Mouse (Mus musculus): Measurements from ENCODE around the gene Gzmc. TPM values are rescaled to one million over a fixed set of nuclear protein-coding genes. Genes with fewer than 3 reads are reported as not detected.
"Not testable (repeated sequence)": the region's sequence is repeated elsewhere in the genome, so short reads cannot be mapped to it uniquely, and the experiment has no call there.

Gzmc gene
- polyA plus RNA-seq (2015; fragmentation: Nextera tagmentation; extraction: Ambion mirVana) = 0.32 TPM in 1 of 2 replicates, not detected in the other

GRCm38 (mm10) chr14:56234556-56234955, at the start of gene Gzmc:
Gene Gzmc (minus strand): TSS chr14:56234656.
- Histone ChIP-seq H3K27ac (no peak within 1 kb of the TSS), H3K4me3 (no peak within 1 kb of the TSS), H3K27me3 (no peaks in the 10 kb centered on the region), H3K4me1 (no peaks in the 10 kb centered on the region), H3K36me3 (no peaks in the 10 kb centered on the region), H3K9ac (no peak within 1 kb of the TSS), H3K9me3 (no peaks in the 10 kb centered on the region), H3K4me2 (no peak within 1 kb of the TSS)
- no peak for ATAC-seq (ENCODE audit: insufficient number of reproducible peaks, insufficient read depth, low FRiP score, low TSS enrichment, low read depth)
- WGBS = 67% methylated on average over 2 of the region's 2 CpGs

- Histone ChIP-seq H3K4me2 (no peak overlapping the region), H3K4me1 (no peaks in the 10 kb centered on the region), H3K27me3 (no peaks in the 10 kb centered on the region), H3K9me3 (no peaks in the 10 kb centered on the region), H3K9ac (no peak overlapping the region), H3K27ac (no peak overlapping the region), H3K36me3 (no peaks in the 10 kb centered on the region), H3K4me3 (no peak overlapping the region)
- 85% methylated on average over 1 of the region's 1 CpGs for WGBS
- ATAC-seq (ENCODE audit: insufficient number of reproducible peaks, insufficient read depth, low FRiP score, low TSS enrichment, low read depth) = no peak
Measured at GRCm38 (mm10) chr14:56283816-56284215, 49.4 kb upstream of the Gzmc start.

- no peak overlapping the region for H3K27ac ChIP-seq
- no peak overlapping the region for H3K4me2 ChIP-seq
- no peaks in the 10 kb centered on the region for H3K36me3 ChIP-seq
- H3K9me3 ChIP-seq = no peaks in the 10 kb centered on the region
- H3K4me3 ChIP-seq = no peak overlapping the region
- WGBS = 55% methylated on average over 5 of the region's 5 CpGs
- H3K4me1 ChIP-seq = no peaks in the 10 kb centered on the region
- H3K9ac ChIP-seq = no peak overlapping the region
- ATAC-seq (ENCODE audit: insufficient number of reproducible peaks, insufficient read depth, low FRiP score, low TSS enrichment, low read depth) = no peak
- no peaks in the 10 kb centered on the region for H3K27me3 ChIP-seq
Measured at GRCm38 (mm10) chr14:56281090-56281489, 46.6 kb upstream of the Gzmc start.

- H3K36me3 ChIP-seq; H3K27ac ChIP-seq; H3K9ac ChIP-seq; H3K4me2 ChIP-seq; H3K4me1 ChIP-seq; H3K9me3 ChIP-seq; H3K27me3 ChIP-seq; ATAC-seq (ENCODE audit: insufficient number of reproducible peaks, insufficient read depth, low FRiP score, low TSS enrichment, low read depth); H3K4me3 ChIP-seq: not testable (repeated sequence)
- 50% methylated on average over 7 of the region's 7 CpGs for WGBS
Measured at GRCm38 (mm10) chr14:56278691-56279090, 44.2 kb upstream of the Gzmc start.

GRCm38 (mm10) chr14:56276096-56276495, 41.6 kb upstream of the Gzmc start:
- H3K27ac ChIP-seq = not testable (repeated sequence)
- WGBS = 77% methylated on average over 7 of the region's 7 CpGs

GRCm38 (mm10) chr14:56266109-56266508, 31.7 kb upstream of the Gzmc start:
- WGBS = 91% methylated on average over 1 of the region's 1 CpGs
- Histone ChIP-seq H3K9me3 (no peaks in the 10 kb centered on the region), H3K4me3 (no peak overlapping the region), H3K36me3 (no peaks in the 10 kb centered on the region), H3K4me1 (no peaks in the 10 kb centered on the region), H3K9ac (no peak overlapping the region), H3K4me2 (no peak overlapping the region), H3K27ac (no peak overlapping the region), H3K27me3 (no peaks in the 10 kb centered on the region)
- no peak for ATAC-seq (ENCODE audit: insufficient number of reproducible peaks, insufficient read depth, low FRiP score, low TSS enrichment, low read depth)

More at GRCm38 (mm10) chr14:56276096-56276495, 41.6 kb upstream of the Gzmc start:
- H3K9me3 ChIP-seq; H3K4me1 ChIP-seq; H3K4me3 ChIP-seq; H3K4me2 ChIP-seq; ATAC-seq (ENCODE audit: insufficient number of reproducible peaks, insufficient read depth, low FRiP score, low TSS enrichment, low read depth); H3K27me3 ChIP-seq; H3K9ac ChIP-seq; H3K36me3 ChIP-seq: not testable (repeated sequence)

- 91% methylated on average over 5 of the region's 5 CpGs for WGBS
- H3K9ac ChIP-seq = no peak within 1 kb of the TSS
- H3K4me1 ChIP-seq = no peaks in the 10 kb centered on the region
- H3K27me3 ChIP-seq = no peaks in the 10 kb centered on the region
- no peak within 1 kb of the TSS for H3K4me3 ChIP-seq
- no peaks in the 10 kb centered on the region for H3K36me3 ChIP-seq
- no peak for ATAC-seq (ENCODE audit: insufficient number of reproducible peaks, insufficient read depth, low FRiP score, low TSS enrichment, low read depth)
- no peak within 1 kb of the TSS for H3K4me2 ChIP-seq
- no peak within 1 kb of the TSS for H3K27ac ChIP-seq
- no peaks in the 10 kb centered on the region for H3K9me3 ChIP-seq
Measured at GRCm38 (mm10) chr14:56262153-56262552, 27.7 kb upstream of the Gzmc start, which contains the start of gene Gzmb. Gene Gzmb (minus strand): TSS chr14:56262260.

- H3K4me2 ChIP-seq = no peak overlapping the region
- no peaks in the 10 kb centered on the region for H3K36me3 ChIP-seq
- no peaks in the 10 kb centered on the region for H3K9me3 ChIP-seq
- H3K4me3 ChIP-seq = no peak overlapping the region
- no peaks in the 10 kb centered on the region for H3K27me3 ChIP-seq
- no peaks in the 10 kb centered on the region for H3K4me1 ChIP-seq
- H3K9ac ChIP-seq = no peak overlapping the region
- ATAC-seq (ENCODE audit: insufficient number of reproducible peaks, insufficient read depth, low FRiP score, low TSS enrichment, low read depth) = no peak
- H3K27ac ChIP-seq = no peak overlapping the region
Measured at GRCm38 (mm10) chr14:56240409-56240808, 6.0 kb upstream of the Gzmc start.

GRCm38 (mm10) chr14:56211317-56211716, 23.1 kb downstream of the Gzmc start, which contains the start of gene Gzmf:
Gene Gzmf (minus strand): TSS chr14:56211417.
- H3K4me2 ChIP-seq = no peak within 1 kb of the TSS
- no peak within 1 kb of the TSS for H3K4me3 ChIP-seq
- H3K27me3 ChIP-seq = no peaks in the 10 kb centered on the region
- no peak within 1 kb of the TSS for H3K9ac ChIP-seq
- no peak within 1 kb of the TSS for H3K27ac ChIP-seq
- ATAC-seq (ENCODE audit: insufficient number of reproducible peaks, insufficient read depth, low FRiP score, low TSS enrichment, low read depth) = no peak
- H3K9me3 ChIP-seq = no peaks in the 10 kb centered on the region
- WGBS = 94% methylated on average over 4 of the region's 4 CpGs
- no peaks in the 10 kb centered on the region for H3K4me1 ChIP-seq
- H3K36me3 ChIP-seq = no peaks in the 10 kb centered on the region

- 73% methylated on average over 1 of the region's 1 CpGs for WGBS
- no peak overlapping the region for H3K4me3 ChIP-seq
Measured at GRCm38 (mm10) chr14:56205613-56206012, 28.8 kb downstream of the Gzmc start.

GRCm38 (mm10) chr14:56205021-56205420, 29.4 kb downstream of the Gzmc start:
- not testable (repeated sequence) for H3K27ac ChIP-seq; ATAC-seq (ENCODE audit: insufficient number of reproducible peaks, insufficient read depth, low FRiP score, low TSS enrichment, low read depth); H3K27me3 ChIP-seq; H3K9ac ChIP-seq; H3K9me3 ChIP-seq; H3K4me2 ChIP-seq; H3K4me3 ChIP-seq; H3K4me1 ChIP-seq; H3K36me3 ChIP-seq
- WGBS = 32% methylated on average over 5 of the region's 5 CpGs

More at GRCm38 (mm10) chr14:56205613-56206012, 28.8 kb downstream of the Gzmc start:
- ATAC-seq (ENCODE audit: insufficient number of reproducible peaks, insufficient read depth, low FRiP score, low TSS enrichment, low read depth) = no peak
- no peak overlapping the region for H3K27ac ChIP-seq
- no peaks in the 10 kb centered on the region for H3K36me3 ChIP-seq
- H3K9ac ChIP-seq = no peak overlapping the region
- H3K9me3 ChIP-seq = no peaks in the 10 kb centered on the region
- no peaks in the 10 kb centered on the region for H3K27me3 ChIP-seq
- no peaks in the 10 kb centered on the region for H3K4me1 ChIP-seq
- H3K4me2 ChIP-seq = no peak overlapping the region

- Histone ChIP-seq H3K27me3 (no peaks in the 10 kb centered on the region), H3K4me1 (no peaks in the 10 kb centered on the region), H3K9ac (no peak overlapping the region), H3K4me2 (no peak overlapping the region), H3K9me3 (no peaks in the 10 kb centered on the region), H3K27ac (no peak overlapping the region), H3K36me3 (no peaks in the 10 kb centered on the region), H3K4me3 (no peak overlapping the region)
- no peak for ATAC-seq (ENCODE audit: insufficient number of reproducible peaks, insufficient read depth, low FRiP score, low TSS enrichment, low read depth)
- 7% methylated on average over 2 of the region's 2 CpGs for WGBS
Measured at GRCm38 (mm10) chr14:56203975-56204374, 30.5 kb downstream of the Gzmc start.

- no peak overlapping the region for H3K27ac ChIP-seq
- no peaks in the 10 kb centered on the region for H3K36me3 ChIP-seq
- H3K4me2 ChIP-seq = no peak overlapping the region
- no peak overlapping the region for H3K4me3 ChIP-seq
- WGBS = 62% methylated on average over 6 of the region's 6 CpGs
- ATAC-seq (ENCODE audit: insufficient number of reproducible peaks, insufficient read depth, low FRiP score, low TSS enrichment, low read depth) = no peak
- H3K9ac ChIP-seq = no peak overlapping the region
- H3K27me3 ChIP-seq = no peaks in the 10 kb centered on the region
- no peaks in the 10 kb centered on the region for H3K9me3 ChIP-seq
- no peaks in the 10 kb centered on the region for H3K4me1 ChIP-seq
Measured at GRCm38 (mm10) chr14:56186946-56187345, 47.5 kb downstream of the Gzmc start.

All from embryonic facial prominence, embryonic 13.5 days (tissue).